Mouse (Mus musculus) hindbrain, postnatal 0 days (tissue): ENCODE data around the gene Neu1. TPM values are rescaled to one million over a fixed set of nuclear protein-coding genes. Genes with fewer than 3 reads are reported as not detected.
"Not testable (repeated sequence)": the region's sequence is repeated elsewhere in the genome, so short reads cannot be mapped to it uniquely, and the experiment has no call there.

ENCODE experiments used
- ATAC-seq: fragments of 200-750 bp; cut with Nextera tagmentation; 2 replicates; pipeline ENCODE4 v1.8.0; 2017; ENCODE audit warnings: mild to moderate bottlenecking, moderate TSS enrichment, moderate library complexity
- DNase-seq: peaks from one replicate; pipeline ENCODE4 v3.0.0-alpha.2; 2015; ENCODE audit warnings: low spot score
- H3K27ac ChIP-seq: fragments of 300-500 bp; sonication (generic); 2 replicates; pipeline ENCODE4 v1.5.1; 2014; ENCODE audit warnings: mild to moderate bottlenecking
- H3K27me3 ChIP-seq: fragments of 300-500 bp; sonication (generic); 2 replicates; pipeline ENCODE4 v1.6.1; 2014; ENCODE audit warnings: low read length, mixed read lengths; ENCODE audit not compliant: insufficient read depth
- H3K36me3 ChIP-seq: fragments of 300-500 bp; sonication (generic); 2 replicates; pipeline ENCODE4 v1.6.1; 2014; ENCODE audit warnings: low read length, mixed read lengths; ENCODE audit not compliant: insufficient read depth
- H3K4me1 ChIP-seq: fragments of 300-500 bp; sonication (generic); 2 replicates; pipeline ENCODE4 v1.6.1; 2014; ENCODE audit warnings: antibody characterized with exemption, low read length, mixed read lengths; ENCODE audit not compliant: insufficient read depth
- H3K4me2 ChIP-seq: fragments of 300-500 bp; sonication (generic); 2 replicates; pipeline ENCODE4 v1.6.1; 2014; ENCODE audit warnings: low read depth, mild to moderate bottlenecking, low read length, moderate library complexity, mixed read lengths
- H3K4me3 ChIP-seq: fragments of 300-500 bp; sonication (generic); 2 replicates; pipeline ENCODE4 v1.5.1; 2014; ENCODE audit warnings: low read length
- H3K9ac ChIP-seq: fragments of 300-500 bp; sonication (generic); replicated peaks from 2 replicates; pipeline ENCODE4 v1.6.1; 2014; ENCODE audit warnings: mild to moderate bottlenecking, low read length, moderate library complexity, mixed read lengths
- H3K9me3 ChIP-seq: fragments of 300-500 bp; sonication (generic); 2 replicates; pipeline ENCODE4 v1.6.1; 2016; ENCODE audit warnings: low read length, mixed read lengths
- CTCF ChIP-seq: IDR thresholded peaks from 2 replicates; pipeline ENCODE4 v1.5.1; 2016; ENCODE audit warnings: antibody characterized with exemption, control low read depth, low read depth
- WGBS: fragments of 180-500 bp; shearing (Covaris S2); extraction: QIAGEN DNeasy Blood & Tissue Kit; methylation state at CpG from one replicate; pipeline ENCODE4 v1.1.7; 2014; 5-methylcytosine and 5-hydroxymethylcytosine counted together
- polyA plus RNA-seq: library from polyadenylated mRNA; unstranded; fragments of >200 nt; fragmentation: Nextera tagmentation; extraction: Ambion mirVana; gene quantifications from 2 replicates; pipeline ENCODE4 v1.2.1, GENCODE M21; 2015
- total RNA-seq: library from RNA; depleted of rRNA; stranded (reverse); fragments of >200 nt; gene quantifications from 2 replicates; pipeline ENCODE4 v1.2.3, GENCODE M21; 2014

The Neu1 gene
- total and polyA plus RNA-seq, 2 experiments from 2014 or later: 43.1 to 50.9 TPM

DNA sequence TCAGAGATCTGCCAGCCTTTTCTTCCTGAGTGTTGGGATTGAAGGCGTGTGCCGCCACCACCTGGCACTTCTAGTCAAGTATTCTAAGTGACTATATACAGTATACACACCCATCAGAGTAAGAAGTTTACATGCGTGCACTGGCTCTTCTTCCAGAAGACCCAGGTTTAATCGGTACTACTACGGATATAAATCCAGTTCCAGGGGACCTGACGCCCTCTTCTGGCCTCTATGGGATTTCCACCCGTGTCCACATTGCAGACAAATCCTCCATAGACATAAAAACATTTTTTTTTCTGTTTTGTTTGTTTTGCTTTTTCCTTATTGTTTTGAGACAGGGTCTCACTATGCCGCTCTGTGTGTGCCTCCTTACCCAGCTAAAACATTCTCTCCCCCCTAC is 16.6 kb downstream of the Neu1 start:
- peak; percentile 55 for TF ChIP-seq CTCF
- no peaks in the 10 kb centered on the region for H3K27me3 ChIP-seq

DNA sequence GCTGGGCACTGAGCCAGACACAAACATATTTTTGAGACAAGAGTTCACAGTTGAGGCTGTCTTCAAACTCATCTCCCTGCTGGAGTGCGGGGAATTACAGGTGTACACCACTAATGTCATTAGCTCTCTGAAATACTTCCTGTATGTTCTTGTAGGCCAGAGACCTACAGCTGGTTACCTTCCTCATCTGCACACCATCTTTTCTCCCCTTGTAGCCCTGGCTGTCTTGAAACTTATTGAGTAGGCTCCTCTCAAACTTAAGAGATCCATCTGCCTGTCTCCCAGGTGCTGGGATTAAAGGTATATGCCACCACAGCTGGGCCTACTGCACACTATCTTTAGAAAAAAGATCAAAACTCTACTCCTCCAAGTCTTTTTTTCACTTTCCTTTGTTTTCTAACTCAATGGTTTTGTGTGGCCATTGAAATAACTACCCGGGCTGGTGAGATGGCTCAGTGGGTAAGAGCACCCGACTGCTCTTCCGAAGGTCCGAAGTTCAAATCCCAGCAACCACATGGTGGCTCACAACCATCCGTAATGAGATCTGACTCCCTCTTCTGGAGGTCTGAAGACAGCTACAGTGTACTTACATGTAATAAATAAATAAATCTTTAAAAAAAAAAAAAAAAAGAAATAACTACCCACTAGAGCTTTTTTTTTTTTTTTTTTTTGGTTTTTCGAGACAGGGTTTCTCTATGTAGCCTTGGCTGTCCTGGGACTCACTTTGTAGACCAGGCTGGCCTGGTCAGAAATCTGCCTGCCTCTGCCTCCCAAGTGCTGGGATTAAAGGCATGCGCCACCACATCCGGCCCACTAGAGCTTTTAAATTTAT is 17.9 kb downstream of the Neu1 start:
- not testable (repeated sequence) for H3K27me3 ChIP-seq, H3K36me3 ChIP-seq, H3K4me3 ChIP-seq, H3K9me3 ChIP-seq, H3K4me1 ChIP-seq, H3K9ac ChIP-seq, H3K4me2 ChIP-seq, H3K27ac ChIP-seq, ATAC-seq
- 65% methylated on average over 9 of the region's 9 CpGs for WGBS
- peak; percentile 13 for DNase-seq

More for the DNA sequence above, 16.6 kb downstream of the Neu1 start:
- H3K9ac ChIP-seq: no peak overlapping the region
- H3K36me3 ChIP-seq: 0 out of 2 replicates have a peak, but pooled peaks cover 7% of the 10 kb centered on the region
- WGBS: 26% methylated on average over 8 of the region's 8 CpGs
- ATAC-seq (no peak), DNase-seq (peak; percentile 56)
- H3K27ac ChIP-seq: no peak overlapping the region
- H3K4me1 ChIP-seq: no peaks in the 10 kb centered on the region
- H3K4me2 ChIP-seq: no peak overlapping the region
- H3K9me3 ChIP-seq: no peaks in the 10 kb centered on the region
- no peak overlapping the region for H3K4me3 ChIP-seq

DNA sequence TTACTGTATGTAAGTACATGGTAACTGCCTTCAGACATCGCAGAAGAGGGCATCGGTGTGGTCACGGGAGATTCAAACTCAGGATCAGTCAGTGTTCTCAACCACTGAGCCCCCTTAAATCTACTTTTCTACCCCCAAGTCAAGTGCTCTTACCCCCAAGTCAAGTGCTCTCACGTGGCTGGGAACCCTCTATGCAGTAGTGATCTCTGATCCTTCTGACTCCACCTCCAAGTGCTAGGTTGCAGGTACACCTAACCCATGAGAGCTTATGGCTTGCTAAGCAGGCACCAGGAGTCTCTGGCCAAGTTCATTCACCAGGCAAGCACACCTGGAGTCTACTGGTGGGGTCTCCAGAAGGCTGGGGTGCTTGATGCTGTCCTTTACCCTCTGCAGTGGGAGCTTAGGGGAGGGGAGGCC is 18.5 kb downstream of the Neu1 start:
- Histone ChIP-seq H3K9me3 (no peaks in the 10 kb centered on the region), H3K36me3 (0 out of 2 replicates have a peak, but pooled peaks cover 7% of the 10 kb centered on the region), H3K27ac (no peak overlapping the region), H3K27me3 (no peaks in the 10 kb centered on the region), H3K9ac (no peak overlapping the region), H3K4me1 (no peaks in the 10 kb centered on the region), H3K4me2 (no peak overlapping the region), H3K4me3 (no peak overlapping the region)
- ATAC-seq (no peak), DNase-seq (no peak)
- WGBS: 37% methylated on average over 4 of the region's 4 CpGs
- TF ChIP-seq CTCF: no peak

DNA sequence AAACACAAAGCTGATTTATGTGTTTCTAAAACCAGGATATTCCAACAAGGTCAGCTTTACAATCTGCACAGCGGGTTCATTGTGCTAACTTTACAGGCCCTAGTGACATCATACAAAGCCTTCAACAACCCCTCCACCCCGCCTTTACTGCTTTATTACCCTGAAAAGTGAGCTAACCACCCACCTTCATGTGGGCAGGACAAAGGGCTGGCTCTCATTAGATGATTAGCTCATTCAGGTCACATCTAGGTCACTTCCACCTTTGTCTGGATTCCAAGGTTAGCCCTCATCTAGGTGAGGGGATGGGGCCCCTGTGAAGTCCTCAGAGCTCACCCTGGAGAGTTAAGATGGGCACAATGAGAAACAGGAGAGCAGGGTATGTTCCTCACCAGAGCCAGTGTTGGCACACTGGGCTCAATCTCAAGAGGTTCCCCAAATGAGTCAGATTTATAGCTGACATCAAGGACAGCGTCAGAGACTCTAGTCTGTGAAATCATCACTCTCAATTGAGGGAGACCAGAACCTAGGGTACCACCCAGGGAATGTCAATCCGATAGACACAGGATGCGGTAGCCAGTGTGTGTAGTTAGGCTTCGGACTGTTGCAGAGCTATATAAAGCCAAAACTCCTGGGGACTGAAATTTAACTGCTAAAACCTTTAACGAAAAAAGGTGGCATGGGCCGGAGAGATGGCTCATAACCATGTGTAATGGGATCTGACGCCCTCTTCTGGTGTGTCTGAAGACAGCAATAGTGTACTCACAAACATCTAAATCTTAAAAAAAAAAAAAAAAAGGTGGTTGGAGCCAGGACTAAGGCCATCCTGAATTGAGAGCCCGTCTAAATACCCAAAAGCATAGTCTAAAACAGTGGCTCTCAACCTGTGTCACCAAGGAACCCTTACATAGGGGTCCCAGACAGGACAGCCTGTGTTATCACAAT is 19.7 kb downstream of the Neu1 start:
- Histone ChIP-seq H3K27ac (peak overlapping the region; percentile 85), H3K4me3 (peak overlapping the region; percentile 83), H3K4me2 (peak overlapping the region; percentile 89), H3K9me3 (no peaks in the 10 kb centered on the region), H3K9ac (peak overlapping the region; percentile 93), H3K27me3 (no peaks in the 10 kb centered on the region), H3K4me1 (no peaks in the 10 kb centered on the region), H3K36me3 (0 out of 2 replicates have a peak, but pooled peaks cover 7% of the 10 kb centered on the region)
- 29% methylated on average over 10 of the region's 10 CpGs for WGBS
- ATAC-seq (no peak), DNase-seq (no peak)
- TF ChIP-seq CTCF: peak; percentile 23

DNA sequence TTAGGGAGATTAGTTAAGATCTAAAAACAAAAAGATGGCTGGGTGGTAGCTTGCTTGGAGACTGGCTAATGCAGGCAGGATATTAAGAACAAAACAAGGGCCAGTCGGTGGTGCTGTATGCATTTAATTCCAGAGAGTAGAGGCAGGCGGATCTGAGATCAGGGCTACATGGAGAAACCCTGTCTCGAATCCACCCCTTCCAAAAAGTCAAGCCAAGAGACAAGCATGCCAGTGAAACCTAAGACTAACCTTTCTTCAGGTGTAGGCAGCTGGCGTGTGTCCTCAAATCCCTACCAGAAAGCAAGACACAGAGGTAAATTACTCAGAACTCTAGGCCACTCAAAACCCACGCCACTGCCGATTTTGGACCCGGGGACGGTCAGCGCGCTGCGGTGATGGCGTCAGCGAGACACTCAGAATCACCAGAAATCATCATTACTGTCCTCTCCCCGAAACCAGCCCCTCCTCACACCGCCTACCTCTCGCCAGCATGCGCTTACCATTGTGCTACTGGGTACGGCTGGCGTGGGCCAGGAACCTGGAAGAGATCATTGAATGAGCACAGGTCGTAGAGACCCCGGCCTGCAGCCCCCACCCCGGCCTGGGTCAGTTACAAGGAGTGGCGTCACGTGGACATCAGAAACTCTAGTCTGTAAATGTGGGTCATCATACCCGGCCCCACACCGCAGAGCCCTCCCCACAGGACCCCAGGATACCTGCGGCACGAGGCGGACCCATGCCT is 20.8 kb downstream of the Neu1 start:
- DNase-seq (no peak), ATAC-seq (peak; percentile 75; the same call in 1 of the 2 replicates)
- no peak for TF ChIP-seq CTCF
- no peaks in the 10 kb centered on the region for H3K4me1 ChIP-seq
- peak overlapping the region; percentile 89 for H3K4me2 ChIP-seq
- under 1% methylated on average over 29 of the region's 29 CpGs for WGBS
- H3K36me3 ChIP-seq: 0 out of 2 replicates have a peak, but pooled peaks cover 7% of the 10 kb centered on the region
- H3K27me3 ChIP-seq: no peaks in the 10 kb centered on the region
- H3K9me3 ChIP-seq: no peaks in the 10 kb centered on the region
- peak overlapping the region; percentile 93 for H3K9ac ChIP-seq
- peak overlapping the region; percentile 83 for H3K4me3 ChIP-seq
- H3K27ac ChIP-seq: peak overlapping the region; percentile 85
